8 mouse cellular contexts compared by ENCODE assay signal in genomic region chr11:94677607-94678145, GRCm38 (mm10). TPM values are rescaled to one million over a fixed set of nuclear protein-coding genes. Genes with fewer than 3 reads are reported as not detected.
DNase-seq lines count a peak whose midpoint lies in the region; ATAC-seq and TF ChIP-seq lines count a peak whose summit lies in the region.

No protein-coding gene starts in this region.

- 4% methylated on average over 15 of the region's 15 CpGs for WGBS in cerebellum, adult 2 months
- 29% methylated on average over 15 of the region's 15 CpGs for WGBS in liver, embryonic 13.5 days (ENCODE audit: insufficient replicate concordance)
- WGBS in stomach, postnatal 0 days = 26% methylated on average over 15 of the region's 15 CpGs

- TF ChIP-seq EP300 in stomach, postnatal 0 days (optimal IDR thresholded peaks at IDR 0.05) = no peak

- TF ChIP-seq CTCF in cerebellum, adult 2 months (IDR thresholded peaks at IDR 0.05; ENCODE audit: borderline replicate concordance, insufficient read depth, low read depth, low read length) = no peak
- TF ChIP-seq CTCF in testis, adult 2 months (IDR thresholded peaks at IDR 0.05; ENCODE audit: control insufficient read depth, insufficient read depth, insufficient replicate concordance, low read depth, low read length) = no peak
- no peak for TF ChIP-seq CTCF in stomach, postnatal 0 days (IDR thresholded peaks at IDR 0.05; ENCODE audit: low read depth)

- H3K9ac ChIP-seq in liver, embryonic 13.5 days = peak overlapping the region; percentile 90
- peak overlapping the region; percentile 51 for H3K9ac ChIP-seq in stomach, postnatal 0 days (ENCODE audit: low read length)

- H3K4me3 ChIP-seq in cerebellum, adult 2 months (replicated peaks; ENCODE audit: insufficient read depth, low read depth, low read length) = peak overlapping the region; percentile 93
- peak overlapping the region; percentile 90 for H3K4me3 ChIP-seq in testis, adult 2 months (ENCODE audit: control insufficient read depth, low read depth, low read length)
- peak overlapping the region; percentile 88 for H3K4me3 ChIP-seq in liver, embryonic 13.5 days (replicated peaks)
- peak overlapping the region; percentile 97 for H3K4me3 ChIP-seq in stomach, postnatal 0 days (ENCODE audit: low read depth, low read length)

- H3K27me3 ChIP-seq in cerebellum, adult 2 months (ENCODE audit: control insufficient read depth, insufficient read depth, low read length) = no peaks in the 10 kb centered on the region
- no peaks in the 10 kb centered on the region for H3K27me3 ChIP-seq in testis, adult 2 months (ENCODE audit: control insufficient read depth, insufficient read depth, low read length)
- H3K27me3 ChIP-seq in liver, embryonic 13.5 days = no peaks in the 10 kb centered on the region
- H3K27me3 ChIP-seq in stomach, postnatal 0 days (ENCODE audit: control insufficient read depth, insufficient read depth, low read length) = no peaks in the 10 kb centered on the region

- no peak for DNase-seq in cerebellum, adult 2 months
- no peak for DNase-seq in cerebellum, postnatal 25 days
- no peak for DNase-seq in testis, postnatal 10 days (ENCODE audit: low spot score)
- no peak for DNase-seq in liver, embryonic 13.5 days
- no peak for DNase-seq in stomach, postnatal 0 days (ENCODE audit: low spot score)
- no peak for DNase-seq in cerebellum, adult 9-11 months
- DNase-seq in embryo, embryonic 10.5 days (ENCODE audit: low spot score) = no peak

- H3K9me3 ChIP-seq in liver, embryonic 13.5 days (replicated peaks) = no peaks in the 10 kb centered on the region
- H3K9me3 ChIP-seq in stomach, postnatal 0 days (ENCODE audit: control insufficient read depth, low read length) = no peaks in the 10 kb centered on the region

- H3K36me3 ChIP-seq in testis, adult 2 months (ENCODE audit: control insufficient read depth, insufficient read depth, low read length) = no peaks in the 10 kb centered on the region
- H3K36me3 ChIP-seq in liver, embryonic 13.5 days = no peaks in the 10 kb centered on the region
- H3K36me3 ChIP-seq in stomach, postnatal 0 days (ENCODE audit: control insufficient read depth, insufficient read depth, low read length) = no peaks in the 10 kb centered on the region

- no peak for TF ChIP-seq POLR2A in cerebellum, adult 2 months (IDR thresholded peaks at IDR 0.05; ENCODE audit: borderline replicate concordance, insufficient read depth, low read length)
- no peak for TF ChIP-seq POLR2A in testis, adult 2 months (IDR thresholded peaks at IDR 0.05; ENCODE audit: control insufficient read depth, low read depth, low read length)

- peak overlapping the region; percentile 97 for H3K4me2 ChIP-seq in liver, embryonic 13.5 days
- peak overlapping the region; percentile 91 for H3K4me2 ChIP-seq in stomach, postnatal 0 days (replicated peaks; ENCODE audit: low read depth)

- H3K4me1 ChIP-seq in cerebellum, adult 2 months (ENCODE audit: control insufficient read depth, insufficient read depth, low read length) = peaks cover 17% of the 10 kb centered on the region
- peaks cover 12% of the 10 kb centered on the region for H3K4me1 ChIP-seq in testis, adult 2 months (ENCODE audit: control insufficient read depth, insufficient read depth, low read length)
- H3K4me1 ChIP-seq in liver, embryonic 13.5 days (replicated peaks) = peaks cover 23% of the 10 kb centered on the region
- 0 out of 2 replicates have a peak, but pooled peaks cover 4% of the 10 kb centered on the region for H3K4me1 ChIP-seq in stomach, postnatal 0 days (replicated peaks; ENCODE audit: control insufficient read depth, insufficient read depth)

- ATAC-seq in liver, embryonic 13.5 days (ENCODE audit: low read depth) = 0 out of 2 replicates have a peak, but pooled peaks have one; percentile 3
- ATAC-seq in stomach, postnatal 0 days (ENCODE audit: low FRiP score, low TSS enrichment) = no peak

- H3K27ac ChIP-seq in cerebellum, adult 2 months (ENCODE audit: insufficient read depth, low read length) = no peak overlapping the region
- H3K27ac ChIP-seq in testis, adult 2 months (ENCODE audit: control insufficient read depth, insufficient read depth, low read depth, low read length) = no peak overlapping the region
- peak overlapping the region; percentile 45; the same call in 1 of the 2 replicates for H3K27ac ChIP-seq in liver, embryonic 13.5 days
- H3K27ac ChIP-seq in stomach, postnatal 0 days (replicated peaks) = no peak overlapping the region

RNA-seq across cellular contexts. Expression of gene Xylt2, which starts 0.4 kb away (rescaled TPM):
- 30.5 and 30.7 TPM in 2 replicates for polyA plus RNA-seq in cerebellum, adult 2 months (2012; rRNA removed)
- polyA plus RNA-seq in testis, adult 2 months (2012; rRNA removed) = 3.3 and 3.4 TPM in 2 replicates
- 2.4 and 2.9 TPM in 2 replicates for polyA plus RNA-seq in liver, embryonic 13.5 days (2015; fragmentation: Nextera tagmentation; extraction: Ambion mirVana)
- 8.4 and 8.6 TPM in 2 replicates for polyA plus RNA-seq in stomach, postnatal 0 days (2015; fragmentation: Nextera tagmentation; extraction: Ambion mirVana)

RNA-seq across cellular contexts. Expression of gene Eme1, which starts 23.9 kb away (rescaled TPM):
- polyA plus RNA-seq in cerebellum, adult 2 months (2012; rRNA removed) = 0.21 and 0.30 TPM in 2 replicates
- polyA plus RNA-seq in testis, adult 2 months (2012; rRNA removed) = 3.9 and 4.2 TPM in 2 replicates
- polyA plus RNA-seq in liver, embryonic 13.5 days (2015; fragmentation: Nextera tagmentation; extraction: Ambion mirVana) = 18.4 and 19.5 TPM in 2 replicates
- polyA plus RNA-seq in stomach, postnatal 0 days (2015; fragmentation: Nextera tagmentation; extraction: Ambion mirVana) = 2.7 and 3.4 TPM in 2 replicates

RNA-seq across cellular contexts. Expression of gene Mrpl27, which starts 24.1 kb away (rescaled TPM):
- polyA plus RNA-seq in cerebellum, adult 2 months (2012; rRNA removed) = 129 and 136 TPM in 2 replicates
- 24.0 and 24.2 TPM in 2 replicates for polyA plus RNA-seq in testis, adult 2 months (2012; rRNA removed)
- 90.2 and 91.3 TPM in 2 replicates for polyA plus RNA-seq in liver, embryonic 13.5 days (2015; fragmentation: Nextera tagmentation; extraction: Ambion mirVana)
- polyA plus RNA-seq in stomach, postnatal 0 days (2015; fragmentation: Nextera tagmentation; extraction: Ambion mirVana) = 123 and 124 TPM in 2 replicates

RNA-seq across cellular contexts. Expression of gene Gm11541, which starts 26.6 kb away (rescaled TPM):
- not detected in 2 replicates for polyA plus RNA-seq in cerebellum, adult 2 months (2012; rRNA removed)
- not detected in 2 replicates for polyA plus RNA-seq in testis, adult 2 months (2012; rRNA removed)
- not detected in 2 replicates for polyA plus RNA-seq in liver, embryonic 13.5 days (2015; fragmentation: Nextera tagmentation; extraction: Ambion mirVana)
- 0.11 and 0.15 TPM in 2 replicates for polyA plus RNA-seq in stomach, postnatal 0 days (2015; fragmentation: Nextera tagmentation; extraction: Ambion mirVana)

RNA-seq across cellular contexts. Expression of gene Lrrc59, which starts 48.1 kb away (rescaled TPM):
- polyA plus RNA-seq in cerebellum, adult 2 months (2012; rRNA removed) = 71.9 and 72.1 TPM in 2 replicates
- polyA plus RNA-seq in testis, adult 2 months (2012; rRNA removed) = 75.9 and 78.0 TPM in 2 replicates
- 133 and 148 TPM in 2 replicates for polyA plus RNA-seq in liver, embryonic 13.5 days (2015; fragmentation: Nextera tagmentation; extraction: Ambion mirVana)
- polyA plus RNA-seq in stomach, postnatal 0 days (2015; fragmentation: Nextera tagmentation; extraction: Ambion mirVana) = 101 and 109 TPM in 2 replicates
